ENCODE assay signal across 21 mouse cellular contexts in the genomic region with DNA sequence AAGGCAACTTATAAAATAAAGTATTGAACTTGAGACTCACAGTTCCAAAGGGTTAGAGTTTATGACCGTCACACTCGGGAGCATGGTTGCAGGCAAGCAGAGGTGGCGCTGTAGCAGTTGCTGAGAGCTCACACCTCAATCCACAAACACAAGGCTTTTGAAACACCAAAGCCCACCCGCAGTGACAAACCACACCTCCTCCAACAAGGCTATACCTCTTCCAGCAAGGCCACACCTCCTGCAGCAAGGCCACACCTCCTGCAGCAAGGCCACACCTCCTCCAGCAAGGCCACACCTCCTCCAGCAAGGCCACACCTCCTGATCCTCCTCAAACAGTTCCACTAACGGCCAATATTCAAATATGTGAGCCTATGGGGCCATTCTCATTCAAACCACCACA. TPM values are rescaled to one million over a fixed set of nuclear protein-coding genes. Genes with fewer than 3 reads are reported as not detected.
"Had no signal": no experiment of that assay in that cellular context is flagged by ENCODE, and none has a peak within 500 bp of the region (broad histone marks: within the 10 kb centered on the region; RNA-seq: fewer than 3 reads in every experiment).

No protein-coding gene starts in this region.

- H3K36me3 ChIP-seq: midbrain, embryonic 13.5 days; midbrain, embryonic 15.5 days; neural tube, embryonic 12.5 days; stomach, embryonic 15.5 days had no signal

- H3K9me3 ChIP-seq: midbrain, embryonic 15.5 days; neural tube, embryonic 12.5 days; stomach, embryonic 15.5 days had no signal

- H3K4me3 ChIP-seq: midbrain, embryonic 13.5 days; midbrain, embryonic 15.5 days; neural tube, embryonic 12.5 days; stomach, embryonic 15.5 days had no signal

- H3K27ac ChIP-seq: midbrain, embryonic 13.5 days; midbrain, embryonic 15.5 days; neural tube, embryonic 12.5 days; stomach, embryonic 15.5 days; stomach, postnatal 0 days had no signal

- H3K4me2 ChIP-seq: lung, embryonic 14.5 days; midbrain, embryonic 11.5 days; midbrain, embryonic 13.5 days; midbrain, embryonic 15.5 days; neural tube, embryonic 12.5 days; stomach, embryonic 15.5 days had no signal

- H3K4me1 ChIP-seq: stomach, embryonic 15.5 days had no signal

- ATAC-seq: midbrain, embryonic 13.5 days; midbrain, embryonic 15.5 days had no signal

- DNase-seq: lung, adult 18-20 months; lung, embryonic 14.5 days; lung, postnatal 10 days; lung, postnatal 4 days; right cerebral cortex, postnatal 14 days; thymus, adult 2 months; thymus, postnatal 25 days; thymus, postnatal 4 days had no signal

- H3K27me3 ChIP-seq: midbrain, embryonic 13.5 days; midbrain, embryonic 15.5 days; neural tube, embryonic 12.5 days; stomach, embryonic 15.5 days had no signal

- H3K9ac ChIP-seq: lung, embryonic 14.5 days; midbrain, embryonic 13.5 days; midbrain, embryonic 15.5 days; neural tube, embryonic 12.5 days; stomach, embryonic 15.5 days had no signal

RNA-seq across cellular contexts. Expression of gene Htr6, which starts 30.8 kb away (rescaled TPM):
- total RNA-seq: megakaryocyte, adult 5-6 weeks; megakaryocyte-erythroid progenitor cell, adult 5-6 weeks; monocyte, adult 5-6 weeks; neutrophil, adult 5-6 weeks had no signal
- polyA plus RNA-seq: liver, embryonic 16.5 days; lung, embryonic 14.5 days; lung, embryonic 16.5 days; midbrain, embryonic 11.5 days; neural tube, embryonic 12.5 days; spleen, adult 2 months; stomach, embryonic 15.5 days; stomach, postnatal 0 days; thymus, adult 2 months had no signal

RNA-seq across cellular contexts. Expression of gene Nbl1, which starts 48.2 kb away (rescaled TPM):
- total RNA-seq: megakaryocyte-erythroid progenitor cell, adult 5-6 weeks; monocyte, adult 5-6 weeks; neutrophil, adult 5-6 weeks had no signal
